Mouse (Mus musculus) urinary bladder, postnatal 14 days (tissue): ENCODE measurements around the gene Rab4a.
"Not testable (repeated sequence)": the region's sequence is repeated elsewhere in the genome, so short reads cannot be mapped to it uniquely, and the experiment has no call there.

Experiments
- DNase-seq: peaks from one replicate; pipeline ENCODE4 v3.0.0; 2021; ENCODE audit warnings: low spot score

Rab4a gene

GRCm38 (mm10) chr8:123788416-123789170 lies 17.2 kb upstream of the Rab4a start:
- peak; percentile 32 for DNase-seq

GRCm38 (mm10) chr8:123789461-123789860 lies 16.3 kb upstream of the Rab4a start:
- no peak for DNase-seq

GRCm38 (mm10) chr8:123789970-123790369 lies 15.8 kb upstream of the Rab4a start:
- peak; percentile 90 for DNase-seq

- no peak for DNase-seq
Observed at GRCm38 (mm10) chr8:123791101-123791844, 14.5 kb upstream of the Rab4a start.

GRCm38 (mm10) chr8:123791845-123792225 lies 13.9 kb upstream of the Rab4a start:
- DNase-seq: no peak

GRCm38 (mm10) chr8:123793900-123794299 lies 11.9 kb upstream of the Rab4a start:
- DNase-seq: no peak

- DNase-seq: no peak
Observed at GRCm38 (mm10) chr8:123794766-123795165, 11.0 kb upstream of the Rab4a start.

GRCm38 (mm10) chr8:123796758-123797157 lies 9.0 kb upstream of the Rab4a start:
- no peak for DNase-seq

GRCm38 (mm10) chr8:123797928-123798327 lies 7.9 kb upstream of the Rab4a start:
- no peak for DNase-seq

- DNase-seq: no peak
Observed at GRCm38 (mm10) chr8:123799434-123799833, 6.4 kb upstream of the Rab4a start.

- no peak for DNase-seq
Observed at GRCm38 (mm10) chr8:123799885-123800284, 5.9 kb upstream of the Rab4a start.

- DNase-seq: no peak
Observed at GRCm38 (mm10) chr8:123800867-123801266, 4.9 kb upstream of the Rab4a start.

- no peak for DNase-seq
Observed at GRCm38 (mm10) chr8:123801538-123801937, 4.2 kb upstream of the Rab4a start.

GRCm38 (mm10) chr8:123803639-123804038 lies 2.1 kb upstream of the Rab4a start:
- DNase-seq: no peak

- no peak for DNase-seq
Observed at GRCm38 (mm10) chr8:123804586-123804985, 1.2 kb upstream of the Rab4a start.

- no peak for DNase-seq
Observed at GRCm38 (mm10) chr8:123805209-123805717, 522 bp upstream of the Rab4a start.

GRCm38 (mm10) chr8:123806374-123806935 lies 670 bp downstream of the Rab4a start:
- no peak for DNase-seq

- DNase-seq: no peak
Observed at GRCm38 (mm10) chr8:123807024-123807431, 1.2 kb downstream of the Rab4a start.

GRCm38 (mm10) chr8:123807852-123808573 lies 2.2 kb downstream of the Rab4a start:
- no peak for DNase-seq

- no peak for DNase-seq
Observed at GRCm38 (mm10) chr8:123808671-123809070, 2.9 kb downstream of the Rab4a start.

GRCm38 (mm10) chr8:123809342-123809741 lies 3.6 kb downstream of the Rab4a start:
- not testable (repeated sequence) for DNase-seq

GRCm38 (mm10) chr8:123812227-123812626 lies 6.4 kb downstream of the Rab4a start:
- DNase-seq: no peak
